In genomic region chr17:26423967-26424641, GRCm38 (mm10) we compare ENCODE assay signal across 9 mouse cellular contexts. TPM values are rescaled to one million over a fixed set of nuclear protein-coding genes. Genes with fewer than 3 reads are reported as not detected.
DNase-seq lines count a peak whose midpoint lies in the region; ATAC-seq lines count a peak whose summit lies in the region.
"Had no signal": no experiment of that assay in that cellular context is flagged by ENCODE, and none has a peak within 500 bp of the region (broad histone marks: within the 10 kb centered on the region; RNA-seq: fewer than 3 reads in every experiment).

No protein-coding gene starts in this region.

- H3K36me3 ChIP-seq in midbrain, embryonic 14.5 days (ENCODE audit: control insufficient read depth, insufficient read depth, low read length) = no peaks in the 10 kb centered on the region
- no peaks in the 10 kb centered on the region for H3K36me3 ChIP-seq in midbrain, embryonic 10.5 days
- H3K36me3 ChIP-seq: liver, embryonic 15.5 days had no signal

- WGBS in midbrain, embryonic 14.5 days = 30% methylated on average over 11 of the region's 11 CpGs
- WGBS in midbrain, embryonic 10.5 days = 42% methylated on average over 11 of the region's 11 CpGs

- peak; percentile 90 to 94 for DNase-seq in cerebellum, postnatal 10 days
- no peak for DNase-seq in cerebellum, adult 8-10 months
- peak; percentile 35 for DNase-seq in midbrain, embryonic 14.5 days
- DNase-seq in midbrain, embryonic 10.5 days (ENCODE audit: low spot score) = no peak
- DNase-seq in heart, postnatal 4 days = peak; percentile 82
- DNase-seq in lung, postnatal 10 days = peak; percentile 82
- DNase-seq in spleen, adult 12 weeks (ENCODE audit: low spot score) = no peak
- no peak for DNase-seq in spleen, postnatal 4 days (ENCODE audit: low spot score in 2 of 2)

- no peaks in the 10 kb centered on the region for H3K27me3 ChIP-seq in midbrain, embryonic 14.5 days (ENCODE audit: control insufficient read depth, insufficient read depth, low read length)
- peaks cover 27% of the 10 kb centered on the region; the same call in 1 of the 2 replicates for H3K27me3 ChIP-seq in midbrain, embryonic 10.5 days (ENCODE audit: low read depth, poor library complexity, severe bottlenecking)

- no peak overlapping the region for H3K9ac ChIP-seq in midbrain, embryonic 14.5 days (replicated peaks; ENCODE audit: low read length)
- H3K9ac ChIP-seq: liver, embryonic 15.5 days had no signal

- no peaks in the 10 kb centered on the region for H3K4me1 ChIP-seq in midbrain, embryonic 14.5 days (ENCODE audit: control insufficient read depth, insufficient read depth, low read length)
- peaks cover 10% of the 10 kb centered on the region for H3K4me1 ChIP-seq in midbrain, embryonic 10.5 days

- no peak overlapping the region for H3K27ac ChIP-seq in midbrain, embryonic 14.5 days (replicated peaks; ENCODE audit: low read depth, low read length)
- no peak overlapping the region for H3K27ac ChIP-seq in midbrain, embryonic 10.5 days (replicated peaks)
- H3K27ac ChIP-seq: liver, embryonic 15.5 days had no signal

- H3K4me3 ChIP-seq in midbrain, embryonic 14.5 days (replicated peaks; ENCODE audit: low read depth, low read length) = no peak overlapping the region
- no peak overlapping the region for H3K4me3 ChIP-seq in midbrain, embryonic 10.5 days
- H3K4me3 ChIP-seq: liver, embryonic 15.5 days had no signal

- ATAC-seq in midbrain, embryonic 14.5 days (ENCODE audit: low FRiP score, low TSS enrichment) = no peak

- H3K4me2 ChIP-seq in midbrain, embryonic 14.5 days (ENCODE audit: low read length) = no peak overlapping the region
- H3K4me2 ChIP-seq: liver, embryonic 15.5 days had no signal

- H3K9me3 ChIP-seq in midbrain, embryonic 14.5 days (ENCODE audit: control insufficient read depth, low read length) = no peaks in the 10 kb centered on the region
- H3K9me3 ChIP-seq in midbrain, embryonic 10.5 days (replicated peaks) = no peaks in the 10 kb centered on the region
- H3K9me3 ChIP-seq: liver, embryonic 15.5 days had no signal

RNA-seq across cellular contexts. Expression of gene Neurl1b, which starts 9.5 kb away (rescaled TPM):
- polyA plus RNA-seq in midbrain, embryonic 14.5 days (2014; fragmentation: Nextera tagmentation; extraction: Ambion mirVana) = 1.6 and 3.6 TPM in 2 replicates
- polyA plus RNA-seq in midbrain, embryonic 10.5 days (2016; fragmentation: Nextera tagmentation; extraction: Ambion mirVana) = 0.16 and 0.19 TPM in 2 replicates
- total RNA-seq in heart, postnatal 4 days (2021) = 10 to 100 TPM; 81.4 to 87.9 TPM

Comparison
In these comparisons a context has a peak if more than half of its experiments do, and no peak if none do; other contexts are left out.
1. DNase-seq: peak in cerebellum, postnatal 10 days (2 of 2), midbrain, embryonic 14.5 days (single experiment), heart, postnatal 4 days (single experiment) and lung, postnatal 10 days (single experiment); none in cerebellum, adult 8-10 months (single experiment), midbrain, embryonic 10.5 days (single experiment), spleen, adult 12 weeks (single experiment) and spleen, postnatal 4 days (0 of 2).